Mouse (Mus musculus): ENCODE results near the gene Rpf1.

DNA sequence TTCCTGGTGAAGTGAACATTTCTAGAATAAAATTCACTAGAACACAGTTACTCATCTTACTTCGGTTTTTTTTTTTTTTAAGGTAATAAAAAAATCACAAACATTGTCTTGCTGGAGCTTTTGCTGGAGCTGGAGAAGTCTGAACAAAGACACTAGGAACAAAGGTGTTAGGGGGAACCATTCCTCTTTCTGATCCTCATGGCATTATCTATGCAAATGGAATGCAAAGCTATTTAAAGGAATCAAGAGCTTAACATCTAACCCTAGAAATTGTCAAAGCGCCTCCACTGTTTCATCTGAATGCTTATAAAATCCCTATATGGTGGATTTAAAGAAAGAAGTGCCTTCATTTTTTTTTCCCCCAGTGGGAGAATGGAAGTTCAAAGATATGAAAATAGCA, 7.1 kb upstream of the Rpf1 start:
- no peak for TF ChIP-seq CTCF (IDR thresholded peaks at IDR 0.05)
- TF ChIP-seq POLR2A (IDR thresholded peaks at IDR 0.05; ENCODE audit: insufficient read depth, low read depth, low read length), result no peak

Measured in heart, adult 2 months (tissue).